Mouse (Mus musculus): ENCODE measurements around the gene Vps45.
"Not testable (repeated sequence)": the region's sequence is repeated elsewhere in the genome, so short reads cannot be mapped to it uniquely, and the experiment has no call there.

The Vps45 gene

GRCm38 (mm10) chr3:95996451-95997073 is 61.7 kb downstream of the Vps45 start:
- DNase-seq (ENCODE audit: low spot score in 2 of 2): no peak

- DNase-seq (ENCODE audit: low spot score in 2 of 2): peak in 1 of 2 experiments; percentile 58
These were observed 62.4 kb downstream of the Vps45 start, which contains the start of gene Plekho1 for GRCm38 (mm10) chr3:95995802-95996428. Gene Plekho1, minus strand, starts transcription at chr3:95996001.

- no peak for DNase-seq (ENCODE audit: low spot score in 2 of 2)
These were observed 63.1 kb downstream of the Vps45 start for GRCm38 (mm10) chr3:95994975-95995801.

GRCm38 (mm10) chr3:95994381-95994846 is 63.9 kb downstream of the Vps45 start:
- DNase-seq (ENCODE audit: low spot score in 2 of 2): no peak

DNA sequence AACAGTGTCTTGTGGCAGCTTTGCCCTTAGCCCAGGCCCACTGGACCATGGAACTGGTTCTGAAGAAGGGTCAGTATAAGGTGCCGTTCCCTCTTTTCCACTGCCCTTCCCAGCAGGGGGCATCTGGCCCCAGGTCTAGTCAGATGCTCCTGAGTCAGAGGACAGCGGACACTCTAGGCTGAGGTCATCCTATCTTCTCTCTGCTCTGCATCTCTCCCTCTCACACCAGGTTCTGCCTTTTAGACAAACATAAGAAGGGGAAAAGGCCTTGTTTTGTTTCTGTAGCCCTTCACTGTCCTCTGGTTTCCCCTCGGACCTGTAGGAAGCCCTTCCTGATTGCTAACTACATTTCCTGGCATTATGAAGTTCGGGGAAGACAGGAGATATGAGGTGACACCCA is 64.4 kb downstream of the Vps45 start:
- no peak for DNase-seq (ENCODE audit: low spot score in 2 of 2)

DNA sequence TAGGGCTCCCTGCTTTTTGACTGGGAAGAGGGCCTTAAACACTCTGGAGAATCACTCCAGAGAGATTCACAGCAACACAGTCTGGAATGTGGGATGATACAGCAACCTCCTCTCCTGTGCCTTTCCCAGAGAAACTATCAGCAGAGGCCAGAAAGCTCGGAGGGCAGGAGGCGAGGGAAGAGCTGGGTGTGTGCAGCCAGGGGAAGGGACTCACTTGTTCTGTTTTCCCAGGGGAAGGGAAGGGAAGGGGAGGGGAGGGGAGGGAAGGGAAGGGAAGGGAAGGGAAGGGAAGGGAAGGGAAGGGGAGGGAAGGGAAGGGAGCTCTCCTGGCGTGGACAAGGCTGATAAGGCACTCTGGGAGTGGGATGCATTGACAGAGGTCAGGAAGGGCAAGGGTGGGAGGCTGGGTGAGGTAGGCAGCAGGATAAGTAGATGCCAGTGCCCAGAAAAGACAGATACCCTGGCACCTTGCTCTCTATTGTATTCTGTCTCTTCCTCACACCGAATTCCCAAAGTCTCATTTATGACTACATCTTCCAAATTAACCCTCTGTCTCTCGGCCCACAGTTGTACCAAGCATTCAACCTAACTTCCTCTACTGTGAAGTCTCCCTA is 65.2 kb downstream of the Vps45 start:
- no peak for DNase-seq (ENCODE audit: low spot score in 2 of 2)

DNA sequence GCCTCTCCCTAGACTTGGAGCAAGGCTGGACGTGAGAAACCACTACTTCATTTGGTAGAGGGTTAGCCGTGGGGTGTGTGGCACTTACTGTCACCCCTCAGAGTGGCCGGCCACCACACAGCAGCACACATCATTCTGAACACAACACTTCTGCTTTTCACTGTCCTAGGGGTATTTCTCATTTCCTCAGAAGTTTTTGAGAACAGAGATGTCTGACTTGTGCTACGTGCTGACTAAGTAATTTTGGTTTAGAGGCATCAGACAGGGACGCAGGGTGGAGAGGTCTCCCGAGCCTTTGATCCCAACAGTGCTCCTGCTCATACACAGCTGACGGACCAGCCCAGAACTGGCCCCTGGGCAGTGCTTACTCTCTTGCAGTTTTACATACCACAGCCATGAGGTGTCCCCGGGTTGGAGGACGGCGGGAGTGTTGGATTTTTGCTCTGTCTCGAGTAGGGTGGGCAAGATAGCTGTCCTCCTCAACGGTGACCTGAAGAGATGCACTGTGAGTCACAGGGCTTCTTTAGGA is 67.8 kb downstream of the Vps45 start:
- DNase-seq (ENCODE audit: low spot score in 2 of 2): no peak

- no peak for DNase-seq (ENCODE audit: low spot score in 2 of 2)
These were observed 69.3 kb downstream of the Vps45 start for GRCm38 (mm10) chr3:95988969-95989368.

GRCm38 (mm10) chr3:95988138-95988537 is 70.1 kb downstream of the Vps45 start:
- no peak for DNase-seq (ENCODE audit: low spot score in 2 of 2)

DNA sequence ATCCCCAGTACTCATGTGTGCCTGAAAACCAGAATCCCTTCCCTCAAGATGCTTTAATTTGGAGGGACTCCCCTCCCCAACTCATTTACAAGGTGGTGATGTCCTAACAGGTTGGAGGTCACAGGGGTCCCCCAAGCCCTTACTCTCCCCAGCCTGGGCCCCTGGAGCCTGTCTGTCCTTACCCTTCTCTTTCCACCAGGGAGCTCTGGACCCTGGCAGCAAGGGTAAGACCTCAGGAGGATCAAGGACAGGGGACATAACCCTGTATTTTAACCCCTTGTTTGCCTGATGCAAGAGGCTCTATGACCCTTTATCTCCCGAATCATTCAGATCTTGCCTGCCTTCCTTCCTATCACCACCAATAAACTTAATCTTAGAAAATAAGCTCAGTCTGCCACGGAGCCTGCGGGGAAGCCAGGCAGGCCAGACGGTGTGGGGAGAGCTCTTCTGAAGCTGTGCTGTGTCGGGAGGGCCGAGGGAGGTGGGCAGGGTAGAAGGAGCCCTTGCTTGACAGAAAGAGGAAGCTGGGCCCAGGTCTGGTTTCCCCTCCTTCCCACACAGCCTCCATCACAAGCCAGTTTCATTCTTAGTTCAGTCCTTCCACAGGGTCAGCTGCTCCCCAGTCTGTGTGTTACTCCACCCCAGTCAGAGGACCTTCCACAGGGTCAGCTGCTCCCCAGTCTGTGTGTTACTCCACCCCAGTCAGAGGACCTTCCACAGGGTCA is 70.7 kb downstream of the Vps45 start:
- DNase-seq (ENCODE audit: low spot score in 2 of 2): no peak

- DNase-seq (ENCODE audit: low spot score in 2 of 2): no peak
These were observed 71.3 kb downstream of the Vps45 start for GRCm38 (mm10) chr3:95986984-95987383.

DNA sequence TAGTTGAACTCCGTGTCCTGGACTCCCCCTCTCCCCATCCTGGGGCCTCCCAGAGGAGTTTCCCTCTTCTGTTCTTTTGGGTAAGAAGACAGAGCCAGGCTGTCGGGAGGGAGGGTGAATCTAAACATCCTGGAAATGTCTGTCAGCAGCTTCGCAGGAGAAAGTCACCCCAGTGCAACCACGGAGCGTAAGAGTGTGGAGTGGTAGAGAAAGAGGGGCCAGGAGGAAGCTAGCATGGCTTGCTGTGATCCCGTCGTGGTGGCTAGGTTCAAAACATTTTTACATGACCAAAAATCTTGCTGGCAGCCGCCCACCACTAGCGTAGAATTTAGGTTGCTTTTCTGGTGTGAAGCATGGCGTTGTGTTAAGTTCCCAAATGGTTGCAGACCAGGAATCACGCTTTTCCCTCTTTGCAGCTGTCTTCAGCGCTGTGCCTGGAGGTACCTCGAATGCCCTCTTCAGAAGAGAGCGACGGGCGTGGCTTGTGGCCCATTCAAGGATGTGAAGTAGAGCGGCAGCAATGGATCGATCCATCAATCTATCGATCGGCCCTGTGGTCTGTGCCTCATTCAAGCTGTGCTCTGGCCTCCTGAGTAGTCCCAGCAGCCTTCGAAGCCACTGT is 72.2 kb downstream of the Vps45 start:
- peak; percentile 59 to 76 for DNase-seq (ENCODE audit: low spot score in 2 of 2)

DNA sequence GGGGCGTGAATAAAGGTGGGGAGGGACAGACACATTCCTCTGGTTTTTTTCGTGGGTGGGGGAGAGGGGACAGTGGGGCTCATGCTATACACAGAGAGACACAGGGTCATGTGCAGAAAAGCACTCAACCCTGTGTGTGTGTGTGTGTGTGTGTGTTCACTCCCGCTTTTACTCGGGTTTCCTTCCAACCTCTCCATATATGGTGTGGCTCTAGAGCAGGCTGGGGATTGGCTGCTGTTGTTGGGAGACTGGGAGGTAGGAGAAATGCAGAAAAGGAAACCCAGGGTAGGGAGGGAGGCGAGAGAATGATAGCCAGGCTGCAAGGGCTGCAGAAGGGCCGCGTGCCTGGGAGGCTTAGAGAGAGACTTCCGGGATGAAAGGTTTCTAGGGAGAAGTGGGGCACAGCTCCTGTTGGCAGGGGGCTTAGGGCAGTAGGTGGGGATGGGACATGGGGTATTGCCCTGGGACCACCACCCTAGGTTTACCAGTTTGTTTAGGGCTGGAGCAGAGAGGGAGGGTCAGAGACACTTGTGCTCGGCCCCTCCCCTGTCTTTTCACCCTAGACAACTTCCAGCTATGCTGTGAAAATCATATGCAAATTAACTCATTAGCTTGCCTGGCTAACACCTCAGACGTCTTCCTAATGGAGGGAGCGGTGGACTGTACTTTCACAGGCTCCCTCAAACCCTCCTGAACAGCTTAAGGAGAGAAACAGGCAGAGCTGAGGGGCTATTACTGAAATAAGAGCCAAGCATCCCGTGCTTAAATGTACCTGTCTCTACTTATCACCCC is 72.9 kb downstream of the Vps45 start:
- peak in 1 of 2 experiments; percentile 72 for DNase-seq (ENCODE audit: low spot score in 2 of 2)

DNA sequence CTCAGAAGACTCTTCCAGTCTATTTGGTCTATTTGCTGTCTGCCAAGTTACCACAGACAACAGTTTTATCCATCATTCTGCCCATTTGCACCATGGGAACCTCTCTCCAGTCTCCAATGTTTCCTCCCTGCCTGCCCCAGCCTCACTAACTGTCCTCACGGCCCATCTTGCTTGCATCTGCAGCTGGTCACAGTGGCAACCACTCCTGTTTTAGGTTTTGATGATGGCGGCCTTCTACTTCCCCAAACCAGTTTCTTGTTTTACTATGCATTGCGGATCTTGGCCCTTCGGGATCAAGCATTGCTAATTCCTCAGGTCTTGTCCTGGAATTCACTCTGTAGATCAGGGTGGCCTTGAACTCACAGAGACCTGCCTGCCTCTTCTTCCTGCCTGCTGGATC is 76.1 kb downstream of the Vps45 start:
- no peak for DNase-seq (ENCODE audit: low spot score in 2 of 2)

DNA sequence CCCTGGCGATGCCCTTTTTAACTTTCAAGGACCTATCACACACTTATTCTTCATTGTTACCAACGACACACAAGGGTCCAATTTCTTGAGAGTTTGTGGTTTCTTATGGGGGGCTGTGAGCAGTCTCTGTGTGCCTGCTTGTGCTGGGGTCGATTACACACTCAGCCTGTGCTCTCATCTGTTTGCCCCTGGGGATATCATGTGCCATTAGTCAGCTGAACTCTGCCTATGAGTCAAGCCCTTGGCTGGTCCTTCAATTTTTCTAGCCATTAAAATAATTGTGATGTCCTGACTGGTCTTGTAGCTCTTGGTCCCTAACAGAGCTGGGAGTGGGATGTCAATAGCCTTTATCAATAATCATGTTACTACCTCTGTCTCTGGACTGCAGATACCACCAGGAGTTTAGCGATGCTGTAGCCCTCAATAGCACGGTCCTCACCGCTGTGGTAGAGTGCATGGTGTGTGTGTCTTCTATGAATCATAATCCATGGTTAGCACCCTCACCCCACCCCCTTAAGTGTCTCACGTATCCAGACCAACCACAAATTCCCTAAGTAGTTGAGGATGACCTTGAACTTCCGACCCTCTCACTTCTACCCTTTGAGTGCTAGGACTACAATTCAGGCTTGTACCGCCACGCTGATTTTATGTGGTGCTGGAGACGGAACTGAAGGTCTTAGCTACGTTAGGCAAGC is 77.8 kb downstream of the Vps45 start:
- DNase-seq (ENCODE audit: low spot score in 2 of 2): no peak

DNA sequence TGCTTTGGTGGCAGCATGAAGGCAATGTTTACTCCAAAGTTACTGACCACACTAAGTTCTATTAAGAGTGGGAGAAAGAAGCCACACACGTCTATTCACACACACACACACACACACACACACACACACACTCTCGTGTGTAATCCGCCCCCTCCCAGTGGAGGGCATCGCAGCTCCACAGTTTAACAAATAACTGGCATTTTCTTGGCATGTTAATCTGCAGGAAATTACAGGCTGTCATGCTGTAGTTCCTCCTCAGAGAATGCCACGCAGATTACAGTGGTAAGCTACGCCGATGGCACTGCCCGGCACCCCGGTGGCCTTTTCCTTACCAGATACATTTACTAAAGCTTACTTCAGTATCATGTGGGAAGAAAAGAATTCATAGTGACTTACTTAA is 80.0 kb downstream of the Vps45 start:
- no peak for DNase-seq (ENCODE audit: low spot score in 2 of 2)

DNA sequence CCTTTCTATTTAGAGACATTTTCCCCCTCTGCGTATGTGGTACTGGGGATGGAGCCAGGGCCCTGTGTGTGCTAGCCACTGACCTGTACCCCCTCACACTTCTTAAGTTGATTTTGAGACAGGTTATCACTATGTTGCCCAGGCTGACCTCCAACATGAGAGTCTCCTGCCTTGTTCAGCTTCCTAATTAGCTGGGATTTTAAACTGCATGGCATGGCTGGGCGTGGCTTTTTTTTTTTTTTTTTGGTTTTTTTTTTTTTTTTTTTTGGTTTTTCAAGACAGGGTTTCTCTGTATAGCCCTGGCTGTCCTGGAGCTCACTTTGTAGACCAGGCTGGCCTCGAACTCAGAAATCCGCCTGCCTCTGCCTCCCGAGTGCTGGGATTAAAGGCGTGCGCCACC is 80.7 kb downstream of the Vps45 start:
- not testable (repeated sequence) for DNase-seq (ENCODE audit: low spot score in 2 of 2)

DNA sequence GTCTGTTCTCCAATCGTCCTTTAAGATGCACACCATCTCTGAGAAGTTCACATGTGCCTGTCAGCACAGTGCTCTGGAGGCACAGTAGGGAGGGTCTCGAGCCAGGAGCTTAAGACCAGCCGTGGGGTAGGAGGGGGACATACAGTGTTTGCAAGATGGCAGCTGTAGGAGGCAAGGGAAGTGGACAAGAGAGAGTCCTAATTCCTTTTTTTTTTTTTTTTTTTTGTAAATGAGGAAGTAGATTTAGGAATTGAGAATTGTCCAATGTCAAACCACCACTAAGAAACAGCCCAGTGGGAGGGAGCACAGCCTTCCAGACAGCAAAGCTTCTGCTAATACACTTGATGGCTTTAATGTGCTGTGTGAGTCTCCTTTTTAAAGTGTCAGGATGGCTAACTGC is 81.2 kb downstream of the Vps45 start:
- no peak for DNase-seq (ENCODE audit: low spot score in 2 of 2)

GRCm38 (mm10) chr3:95972873-95973634 is 85.2 kb downstream of the Vps45 start:
- DNase-seq (ENCODE audit: low spot score in 2 of 2): no peak
